Mouse (Mus musculus): ENCODE measurements around the gene Itpka. TPM values are rescaled to one million over a fixed set of nuclear protein-coding genes. Genes with fewer than 3 reads are reported as not detected.
"Not testable (repeated sequence)": the region's sequence is repeated elsewhere in the genome, so short reads cannot be mapped to it uniquely, and the experiment has no call there.

Itpka gene
- polyA plus RNA-seq, 1 experiment: 0.14 TPM

GRCm38 (mm10) chr2:119703171-119703570, 39.0 kb upstream of the Itpka start:
- Histone ChIP-seq H3K79me2 (ENCODE audit: control insufficient read depth, insufficient read depth) (no peaks in the 10 kb centered on the region), H3K4me3 (no peak overlapping the region), H3ac (ENCODE audit: control insufficient read depth, insufficient read length) (no peak overlapping the region), H3K4me2 (ENCODE audit: low read depth) (no peak overlapping the region), H3K36me3 (ENCODE audit: control insufficient read depth, insufficient read depth) (peaks cover 8% of the 10 kb centered on the region), H3K27me3 (ENCODE audit: control insufficient read depth, insufficient read depth, insufficient read length) (no peaks in the 10 kb centered on the region)
- TF ChIP-seq MAX (IDR thresholded peaks at IDR 0.05; ENCODE audit: low read depth) (no peak), MYOD1 (IDR thresholded peaks at IDR 0.05; ENCODE audit: control insufficient read depth in 1 of 3, insufficient read length in 2 of 3, low read depth in 2 of 3) (no peak), REST (IDR thresholded peaks at IDR 0.05; ENCODE audit: insufficient read depth, insufficient read length) (no peak), POLR2AphosphoS2 (IDR thresholded peaks at IDR 0.05; ENCODE audit: insufficient read length, low read depth) (no peak), USF1 (IDR thresholded peaks at IDR 0.05; ENCODE audit: low read depth) (no peak), TCF3 (IDR thresholded peaks at IDR 0.05; ENCODE audit: insufficient read length, low read depth) (no peak), POLR2A (IDR thresholded peaks at IDR 0.05; ENCODE audit: insufficient read length, low read depth) (no peak), E2F4 (IDR thresholded peaks at IDR 0.05; ENCODE audit: insufficient read depth) (no peak), TCF12 (IDR thresholded peaks at IDR 0.05; ENCODE audit: insufficient read depth, poor library complexity, severe bottlenecking) (no peak), MYOG (IDR thresholded peaks at IDR 0.05; ENCODE audit: control insufficient read depth in 1 of 3, insufficient read depth in 1 of 3, insufficient read length in 2 of 3, low read depth in 2 of 3) (no peak), CEBPB (IDR thresholded peaks at IDR 0.05; ENCODE audit: insufficient read depth, poor library complexity, severe bottlenecking) (no peak), SRF (IDR thresholded peaks at IDR 0.05; ENCODE audit: control insufficient read depth, insufficient read length, low read depth) (no peak)

DNA sequence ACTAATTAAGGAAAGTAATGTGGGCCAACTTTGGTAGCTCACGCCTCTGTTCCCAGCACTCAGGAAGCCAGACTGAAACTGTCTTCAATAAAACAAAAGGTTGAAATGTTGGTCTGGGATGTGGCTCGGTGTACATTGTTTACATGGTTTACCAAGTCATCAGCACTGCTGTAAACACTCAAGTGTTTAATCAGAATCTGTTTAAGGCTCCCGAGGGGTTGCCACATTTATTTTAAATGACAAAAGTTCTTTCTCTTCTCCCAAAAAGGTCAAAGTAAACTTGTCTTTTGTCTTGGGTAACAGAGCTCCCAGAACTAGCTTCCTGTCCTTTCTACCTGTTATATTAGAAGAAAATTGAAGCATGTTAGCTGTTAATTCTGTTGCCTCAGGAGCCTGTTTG, 34.5 kb upstream of the Itpka start:
- H3K36me3 ChIP-seq (ENCODE audit: control insufficient read depth, insufficient read depth): peaks cover 17% of the 10 kb centered on the region
- H3K27me3 ChIP-seq (ENCODE audit: control insufficient read depth, insufficient read depth, insufficient read length): no peaks in the 10 kb centered on the region
- no peak overlapping the region for H3K4me3 ChIP-seq
- TF ChIP-seq SRF (IDR thresholded peaks at IDR 0.05; ENCODE audit: control insufficient read depth, insufficient read length, low read depth) (no peak), CEBPB (IDR thresholded peaks at IDR 0.05; ENCODE audit: insufficient read depth, poor library complexity, severe bottlenecking) (no peak), POLR2A (IDR thresholded peaks at IDR 0.05; ENCODE audit: insufficient read length, low read depth) (no peak), USF1 (IDR thresholded peaks at IDR 0.05; ENCODE audit: low read depth) (no peak), TCF12 (IDR thresholded peaks at IDR 0.05; ENCODE audit: insufficient read depth, poor library complexity, severe bottlenecking) (no peak), MYOD1 (IDR thresholded peaks at IDR 0.05; ENCODE audit: control insufficient read depth in 1 of 3, insufficient read length in 2 of 3, low read depth in 2 of 3) (no peak), MYOG (IDR thresholded peaks at IDR 0.05; ENCODE audit: control insufficient read depth in 1 of 3, insufficient read depth in 1 of 3, insufficient read length in 2 of 3, low read depth in 2 of 3) (no peak), REST (IDR thresholded peaks at IDR 0.05; ENCODE audit: insufficient read depth, insufficient read length) (no peak), E2F4 (IDR thresholded peaks at IDR 0.05; ENCODE audit: insufficient read depth) (no peak), MAX (IDR thresholded peaks at IDR 0.05; ENCODE audit: low read depth) (no peak), TCF3 (IDR thresholded peaks at IDR 0.05; ENCODE audit: insufficient read length, low read depth) (no peak), POLR2AphosphoS2 (IDR thresholded peaks at IDR 0.05; ENCODE audit: insufficient read length, low read depth) (no peak)
- no peak overlapping the region for H3K4me2 ChIP-seq (ENCODE audit: low read depth)
- no peaks in the 10 kb centered on the region for H3K79me2 ChIP-seq (ENCODE audit: control insufficient read depth, insufficient read depth)
- H3ac ChIP-seq (ENCODE audit: control insufficient read depth, insufficient read length): no peak overlapping the region

- Histone ChIP-seq H3K79me2 (ENCODE audit: control insufficient read depth, insufficient read depth) (no peaks in the 10 kb centered on the region), H3K27me3 (ENCODE audit: control insufficient read depth, insufficient read depth, insufficient read length) (no peaks in the 10 kb centered on the region), H3K4me3 (no peak overlapping the region), H3ac (ENCODE audit: control insufficient read depth, insufficient read length) (no peak overlapping the region), H3K36me3 (ENCODE audit: control insufficient read depth, insufficient read depth) (peaks cover 22% of the 10 kb centered on the region), H3K4me2 (ENCODE audit: low read depth) (no peak overlapping the region)
- no peak for TF ChIP-seq POLR2AphosphoS2 (IDR thresholded peaks at IDR 0.05; ENCODE audit: insufficient read length, low read depth)
- no peak for TF ChIP-seq TCF12 (IDR thresholded peaks at IDR 0.05; ENCODE audit: insufficient read depth, poor library complexity, severe bottlenecking)
- no peak for TF ChIP-seq E2F4 (IDR thresholded peaks at IDR 0.05; ENCODE audit: insufficient read depth)
- no peak for TF ChIP-seq MAX (IDR thresholded peaks at IDR 0.05; ENCODE audit: low read depth)
These were observed 32.1 kb upstream of the Itpka start for GRCm38 (mm10) chr2:119710011-119710410.

GRCm38 (mm10) chr2:119715868-119716267, 26.3 kb upstream of the Itpka start:
- H3K27me3 ChIP-seq (ENCODE audit: control insufficient read depth, insufficient read depth, insufficient read length); H3ac ChIP-seq (ENCODE audit: control insufficient read depth, insufficient read length); H3K79me2 ChIP-seq (ENCODE audit: control insufficient read depth, insufficient read depth); H3K4me3 ChIP-seq; H3K4me2 ChIP-seq (ENCODE audit: low read depth): not testable (repeated sequence)
- H3K36me3 ChIP-seq (ENCODE audit: control insufficient read depth, insufficient read depth): peaks cover 19% of the 10 kb centered on the region

DNA sequence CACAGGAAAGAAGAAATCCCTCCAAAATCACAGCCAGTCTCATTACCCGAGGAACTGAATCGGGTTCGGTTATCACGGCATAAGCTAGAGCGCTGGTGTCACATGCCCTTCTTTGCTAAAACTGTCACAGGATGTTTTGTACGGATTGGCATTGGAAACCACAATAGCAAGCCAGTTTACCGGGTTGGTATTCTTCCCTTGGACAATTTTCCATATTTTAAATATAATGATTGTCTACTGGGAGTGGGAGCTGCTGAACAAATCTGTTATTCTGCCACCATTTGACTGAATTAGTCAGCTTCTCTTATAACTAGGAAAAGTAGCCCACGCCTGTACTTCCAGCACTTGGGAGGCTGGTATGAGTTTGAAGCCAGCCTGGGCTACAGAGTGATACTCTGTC, 21.1 kb upstream of the Itpka start:
- no peaks in the 10 kb centered on the region for H3K27me3 ChIP-seq (ENCODE audit: control insufficient read depth, insufficient read depth, insufficient read length)

More for the DNA sequence above, 21.1 kb upstream of the Itpka start:
- no peak overlapping the region for H3K4me3 ChIP-seq
- no peak overlapping the region for H3K4me2 ChIP-seq (ENCODE audit: low read depth)
- no peak for TF ChIP-seq REST (IDR thresholded peaks at IDR 0.05; ENCODE audit: insufficient read depth, insufficient read length)
- no peak for TF ChIP-seq POLR2AphosphoS2 (IDR thresholded peaks at IDR 0.05; ENCODE audit: insufficient read length, low read depth)
- TF ChIP-seq USF1 (IDR thresholded peaks at IDR 0.05; ENCODE audit: low read depth): no peak
- no peak for TF ChIP-seq E2F4 (IDR thresholded peaks at IDR 0.05; ENCODE audit: insufficient read depth)
- TF ChIP-seq SRF (IDR thresholded peaks at IDR 0.05; ENCODE audit: control insufficient read depth, insufficient read length, low read depth): no peak
- no peak for TF ChIP-seq MAX (IDR thresholded peaks at IDR 0.05; ENCODE audit: low read depth)
- no peak for TF ChIP-seq MYOG (IDR thresholded peaks at IDR 0.05; ENCODE audit: control insufficient read depth in 1 of 3, insufficient read depth in 1 of 3, insufficient read length in 2 of 3, low read depth in 2 of 3)
- no peak for TF ChIP-seq MYOD1 (IDR thresholded peaks at IDR 0.05; ENCODE audit: control insufficient read depth in 1 of 3, insufficient read length in 2 of 3, low read depth in 2 of 3)
- TF ChIP-seq TCF12 (IDR thresholded peaks at IDR 0.05; ENCODE audit: insufficient read depth, poor library complexity, severe bottlenecking): no peak
- no peak for TF ChIP-seq POLR2A (IDR thresholded peaks at IDR 0.05; ENCODE audit: insufficient read length, low read depth)
- no peak for TF ChIP-seq TCF3 (IDR thresholded peaks at IDR 0.05; ENCODE audit: insufficient read length, low read depth)
- TF ChIP-seq CEBPB (IDR thresholded peaks at IDR 0.05; ENCODE audit: insufficient read depth, poor library complexity, severe bottlenecking): no peak
- no peaks in the 10 kb centered on the region for H3K79me2 ChIP-seq (ENCODE audit: control insufficient read depth, insufficient read depth)
- no peak overlapping the region for H3ac ChIP-seq (ENCODE audit: control insufficient read depth, insufficient read length)
- peaks cover 44% of the 10 kb centered on the region for H3K36me3 ChIP-seq (ENCODE audit: control insufficient read depth, insufficient read depth)
